Mouse (Mus musculus) embryonic fibroblast, embryonic 13.5 days (primary cell): ENCODE results near the gene Ddr2.

Source experiments
- CTCF ChIP-seq: IDR thresholded peaks from 2 replicates; pipeline ENCODE4 v1.5.1; 2011; ENCODE audit warnings: mild to moderate bottlenecking, control low read depth, low read length, moderate library complexity, borderline replicate concordance; ENCODE audit not compliant: insufficient read depth
- POLR2A ChIP-seq: IDR thresholded peaks from 2 replicates; pipeline ENCODE4 v1.6.1; 2011; ENCODE audit warnings: low read depth, mild to moderate bottlenecking, control low read depth, low read length, moderate library complexity

GRCm38 (mm10) chr1:170112261-170112660, 1.7 kb upstream of the Ddr2 start:
- TF ChIP-seq POLR2A (no peak), CTCF (no peak)
